ENCODE assay signal across 12 mouse cellular contexts in the genomic region with DNA sequence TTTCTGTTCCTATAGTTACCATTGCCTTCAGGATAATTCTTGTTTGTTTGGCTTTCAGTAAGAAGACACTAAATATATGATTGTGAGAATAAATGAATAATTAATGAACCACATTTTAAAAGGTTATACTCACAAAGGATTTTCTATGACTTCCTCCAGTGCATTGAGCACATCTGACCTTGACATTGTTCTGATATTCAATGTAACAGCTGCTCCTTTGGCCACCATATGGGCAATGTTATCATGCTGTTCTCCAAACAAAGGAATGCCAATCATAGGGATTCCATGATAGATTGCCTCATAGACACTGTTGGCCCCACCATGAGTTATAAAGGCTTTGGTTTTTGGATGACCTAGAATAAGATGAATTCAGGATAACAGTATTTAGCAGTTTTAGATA. TPM values are rescaled to one million over a fixed set of nuclear protein-coding genes. Genes with fewer than 3 reads are reported as not detected.
"Had no signal": no experiment of that assay in that cellular context is flagged by ENCODE, and none has a peak within 500 bp of the region (broad histone marks: within the 10 kb centered on the region; RNA-seq: fewer than 3 reads in every experiment).

No protein-coding gene starts in this region.

RNA-seq across cellular contexts. Expression of gene Ugt2b37, which starts 12.5 kb away (rescaled TPM):
- polyA plus RNA-seq: neural tube, embryonic 13.5 days; neural tube, embryonic 14.5 days; neural tube, embryonic 15.5 days; small intestine, adult 2 months; spleen, adult 2 months; stomach, embryonic 14.5 days; stomach, embryonic 15.5 days; stomach, postnatal 0 days; testis, adult 2 months; thymus, adult 2 months; thymus, postnatal 0 days; urinary bladder, adult 2 months had no signal
